Mouse (Mus musculus) macrophage (primary cell): ENCODE data around the gene Optc. TPM values are rescaled to one million over a fixed set of nuclear protein-coding genes. Genes with fewer than 3 reads are reported as not detected.

Source experiments
- H3K27ac ChIP-seq: fragments of 350-480 bp; formaldehyde crosslinking; 2 replicates; pipeline ENCODE4 v1.9.0; 2021
- H3K36me3 ChIP-seq: fragments of 350-480 bp; formaldehyde crosslinking; 2 replicates; pipeline ENCODE4 v1.9.0; 2021; ENCODE audit errors: inconsistent target
- H3K4me3 ChIP-seq: fragments of 350-480 bp; formaldehyde crosslinking; 2 replicates; pipeline ENCODE4 v1.9.0; 2021; ENCODE audit errors: inconsistent target
- H3K79me2 ChIP-seq: fragments of 350-480 bp; formaldehyde crosslinking; 2 replicates; pipeline ENCODE4 v1.9.0; 2021; ENCODE audit errors: inconsistent target
- WGBS: methylation state at CpG from one replicate; pipeline ENCODE4 v1.1.7; 2026; ENCODE audit warnings: inconsistent platforms; ENCODE audit not compliant: missing documents; 5-methylcytosine and 5-hydroxymethylcytosine counted together
- polyA plus RNA-seq: library from polyadenylated mRNA; stranded (reverse); fragments of 250-400 nt; gene quantifications from 3 replicates; pipeline ENCODE4 v1.2.4, GENCODE M21; 2018; ENCODE audit warnings: inconsistent platforms

Optc gene
- polyA plus RNA-seq, 1 experiment from 2014 or later, result not detected

- WGBS, result 52% methylated on average over 3 of the region's 3 CpGs
- Histone ChIP-seq H3K27ac (no peak overlapping the region), H3K36me3 (no peaks in the 10 kb centered on the region), H3K4me3 (no peak overlapping the region), H3K79me2 (no peaks in the 10 kb centered on the region)
Measured at GRCm38 (mm10) chr1:133929980-133930379, 22.2 kb upstream of the Optc start.

- no peaks in the 10 kb centered on the region for H3K79me2 ChIP-seq
- H3K4me3 ChIP-seq, result no peak overlapping the region
- no peak overlapping the region for H3K27ac ChIP-seq
- H3K36me3 ChIP-seq, result no peaks in the 10 kb centered on the region
- WGBS, result 97% methylated on average over 3 of the region's 3 CpGs
Measured at GRCm38 (mm10) chr1:133925223-133925622, 17.4 kb upstream of the Optc start.

GRCm38 (mm10) chr1:133924141-133924875, 16.5 kb upstream of the Optc start:
- Histone ChIP-seq H3K79me2 (no peaks in the 10 kb centered on the region), H3K27ac (no peak overlapping the region), H3K36me3 (no peaks in the 10 kb centered on the region), H3K4me3 (no peak overlapping the region)
- 54% methylated on average over 7 of the region's 7 CpGs for WGBS

GRCm38 (mm10) chr1:133923071-133923470, 15.3 kb upstream of the Optc start:
- WGBS, result 98% methylated on average over 5 of the region's 5 CpGs
- H3K27ac ChIP-seq, result no peak overlapping the region
- no peaks in the 10 kb centered on the region for H3K36me3 ChIP-seq
- no peak overlapping the region for H3K4me3 ChIP-seq
- no peaks in the 10 kb centered on the region for H3K79me2 ChIP-seq

- H3K36me3 ChIP-seq, result no peaks in the 10 kb centered on the region
- no peak within 1 kb of the TSS for H3K27ac ChIP-seq
- 8% methylated on average over 8 of the region's 8 CpGs for WGBS
- no peak within 1 kb of the TSS for H3K4me3 ChIP-seq
- no peaks in the 10 kb centered on the region for H3K79me2 ChIP-seq
Measured at GRCm38 (mm10) chr1:133921304-133921751, 13.5 kb upstream of the Optc start, which contains the start of gene Prelp. Gene Prelp, minus strand, starts transcription at chr1:133921414.

GRCm38 (mm10) chr1:133920876-133921275, 13.1 kb upstream of the Optc start:
- no peaks in the 10 kb centered on the region for H3K36me3 ChIP-seq
- H3K4me3 ChIP-seq, result no peak overlapping the region
- H3K27ac ChIP-seq, result no peak overlapping the region
- H3K79me2 ChIP-seq, result no peaks in the 10 kb centered on the region
- WGBS, result 70% methylated on average over 3 of the region's 3 CpGs

GRCm38 (mm10) chr1:133920401-133920800, 12.6 kb upstream of the Optc start:
- H3K4me3 ChIP-seq, result no peak overlapping the region
- H3K27ac ChIP-seq, result no peak overlapping the region
- H3K36me3 ChIP-seq, result no peaks in the 10 kb centered on the region
- WGBS, result 87% methylated on average over 3 of the region's 3 CpGs
- H3K79me2 ChIP-seq, result no peaks in the 10 kb centered on the region

- Histone ChIP-seq H3K36me3 (no peaks in the 10 kb centered on the region), H3K4me3 (no peak overlapping the region), H3K27ac (no peak overlapping the region), H3K79me2 (no peaks in the 10 kb centered on the region)
- WGBS, result 80% methylated on average over 6 of the region's 6 CpGs
Measured at GRCm38 (mm10) chr1:133918088-133918470, 10.3 kb upstream of the Optc start.

GRCm38 (mm10) chr1:133917456-133918087, 9.8 kb upstream of the Optc start:
- no peak overlapping the region for H3K27ac ChIP-seq

GRCm38 (mm10) chr1:133915723-133916355, 8.0 kb upstream of the Optc start:
- Histone ChIP-seq H3K27ac (no peak overlapping the region), H3K36me3 (no peaks in the 10 kb centered on the region), H3K79me2 (no peaks in the 10 kb centered on the region), H3K4me3 (no peak overlapping the region)
- WGBS, result 66% methylated on average over 8 of the region's 8 CpGs

More at GRCm38 (mm10) chr1:133917456-133918087, 9.8 kb upstream of the Optc start:
- H3K36me3 ChIP-seq, result no peaks in the 10 kb centered on the region
- H3K4me3 ChIP-seq, result no peak overlapping the region
- WGBS, result 82% methylated on average over 11 of the region's 11 CpGs
- H3K79me2 ChIP-seq, result no peaks in the 10 kb centered on the region

- Histone ChIP-seq H3K36me3 (no peaks in the 10 kb centered on the region), H3K79me2 (no peaks in the 10 kb centered on the region), H3K4me3 (no peak overlapping the region), H3K27ac (no peak overlapping the region)
- WGBS, result 89% methylated on average over 13 of the region's 13 CpGs
Measured at GRCm38 (mm10) chr1:133915115-133915514, 7.3 kb upstream of the Optc start.

GRCm38 (mm10) chr1:133913018-133913417, 5.2 kb upstream of the Optc start:
- 89% methylated on average over 6 of the region's 6 CpGs for WGBS
- H3K79me2 ChIP-seq, result no peaks in the 10 kb centered on the region
- H3K36me3 ChIP-seq, result no peaks in the 10 kb centered on the region
- H3K27ac ChIP-seq, result no peak overlapping the region
- H3K4me3 ChIP-seq, result no peak overlapping the region

- H3K36me3 ChIP-seq, result no peaks in the 10 kb centered on the region
- 25% methylated on average over 4 of the region's 4 CpGs for WGBS
- no peak overlapping the region for H3K27ac ChIP-seq
- H3K79me2 ChIP-seq, result no peaks in the 10 kb centered on the region
- no peak overlapping the region for H3K4me3 ChIP-seq
Measured at GRCm38 (mm10) chr1:133911456-133911855, 3.7 kb upstream of the Optc start.

- Histone ChIP-seq H3K4me3 (no peak overlapping the region), H3K36me3 (no peaks in the 10 kb centered on the region), H3K79me2 (no peaks in the 10 kb centered on the region), H3K27ac (no peak overlapping the region)
- WGBS, result 87% methylated on average over 4 of the region's 4 CpGs
Measured at GRCm38 (mm10) chr1:133911008-133911407, 3.2 kb upstream of the Optc start.

- no peak overlapping the region for H3K27ac ChIP-seq
- WGBS, result 95% methylated on average over 7 of the region's 7 CpGs
- H3K79me2 ChIP-seq, result no peaks in the 10 kb centered on the region
Measured at GRCm38 (mm10) chr1:133910108-133910507, 2.3 kb upstream of the Optc start.

More at GRCm38 (mm10) chr1:133910108-133910507, 2.3 kb upstream of the Optc start:
- Histone ChIP-seq H3K36me3 (no peaks in the 10 kb centered on the region), H3K4me3 (no peak overlapping the region)
